Mouse (Mus musculus) thymus, adult 2 months (tissue): ENCODE results near the gene Me1.

ENCODE experiments used
- CTCF ChIP-seq: fragments of 200-500 bp; IDR thresholded peaks from 2 replicates; pipeline ENCODE4 v1.5.1; 2012; ENCODE audit warnings: mild to moderate bottlenecking, control low read depth, low read length, moderate library complexity, borderline replicate concordance; ENCODE audit not compliant: control insufficient read depth, poor library complexity, insufficient read depth; ENCODE audit errors: extremely low read depth
- POLR2A ChIP-seq: fragments of 200-500 bp; IDR thresholded peaks from 2 replicates; pipeline ENCODE4 v1.6.1; 2012; ENCODE audit warnings: mild to moderate bottlenecking, low read length, control low read depth, moderate library complexity; ENCODE audit not compliant: control insufficient read depth, poor library complexity, insufficient read depth; ENCODE audit errors: extremely low read depth

DNA sequence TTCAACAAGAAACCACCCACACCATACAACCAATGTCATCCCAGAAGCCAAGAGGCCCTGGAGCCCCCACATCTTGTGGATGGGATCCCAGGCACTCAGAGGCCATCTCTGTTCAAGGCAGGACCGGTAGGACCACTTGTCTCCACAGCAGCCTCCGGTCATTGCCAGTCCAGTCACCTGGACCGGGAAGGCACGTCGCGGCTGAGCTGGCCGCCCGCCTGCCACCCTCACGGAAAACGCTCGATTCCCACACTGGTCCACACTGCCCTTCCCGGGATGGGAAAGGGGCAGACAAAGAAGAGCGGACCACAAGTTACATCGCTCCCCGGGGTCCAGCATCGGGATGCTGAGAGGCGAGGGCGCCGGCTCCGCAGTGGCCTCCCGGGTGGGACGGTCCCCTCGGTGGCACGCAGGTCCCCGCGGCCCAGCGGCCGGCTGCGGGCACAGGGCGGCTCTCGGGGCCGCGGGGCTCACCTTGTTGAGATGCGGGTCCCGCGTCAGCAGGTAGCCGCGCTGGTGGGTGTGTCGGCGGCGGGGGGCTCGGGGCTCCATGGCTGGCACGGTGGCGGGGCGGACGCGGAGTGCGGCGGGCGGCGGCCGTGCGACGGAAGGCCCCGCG is 445 bp downstream of the Me1 start:
- TF ChIP-seq CTCF (no peak), POLR2A (no peak)
